Mouse (Mus musculus) heart, postnatal 0 days (tissue): ENCODE results near the gene Trp53.

Experiments used
- CTCF ChIP-seq: IDR thresholded peaks from 2 replicates; pipeline ENCODE4 v1.5.1; 2016; ENCODE audit warnings: antibody characterized with exemption, control low read depth, low read depth
- EP300 ChIP-seq: IDR thresholded peaks from 2 replicates; pipeline ENCODE4 v1.6.1; 2016; ENCODE audit warnings: antibody characterized with exemption, low read depth

DNA sequence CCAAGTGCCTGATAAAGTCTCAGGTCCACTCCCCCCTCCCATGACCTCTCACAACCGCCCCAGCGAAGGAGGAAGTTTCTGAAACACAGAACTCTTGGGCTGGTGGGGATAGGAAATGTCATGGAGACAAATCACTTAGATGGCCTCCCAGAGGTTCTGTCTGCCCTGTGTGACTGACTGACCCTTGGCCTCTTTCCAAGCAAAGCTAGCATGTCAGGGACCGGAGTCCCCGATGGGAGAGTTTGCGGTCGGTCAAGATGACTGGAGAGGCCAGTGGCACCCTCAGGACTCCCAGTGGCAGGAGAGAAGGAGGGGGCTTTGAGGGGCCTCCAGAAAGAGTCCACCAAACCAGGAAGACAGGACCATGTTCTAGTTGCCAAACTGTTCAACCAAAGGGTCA is 21.4 kb upstream of the Trp53 start:
- TF ChIP-seq CTCF (no peak), EP300 (no peak)
